Mouse (Mus musculus) layer of hippocampus, postnatal 36 days (tissue): ENCODE results near the gene Rpl12. TPM values are rescaled to one million over a fixed set of nuclear protein-coding genes. Genes with fewer than 3 reads are reported as not detected.
"Not testable (repeated sequence)": the region's sequence is repeated elsewhere in the genome, so short reads cannot be mapped to it uniquely, and the experiment has no call there.

ENCODE experiments used
- DNase-seq, 2 experiments: peaks; one replicate each; pipeline ENCODE4 v3.0.0; 2022
- total RNA-seq, 2 experiments: library from RNA; stranded (reverse); gene quantifications; 2 replicates each; pipeline ENCODE4 v1.2.3; 2021

Rpl12 gene
- total RNA-seq, 2 experiments from 2014 or later, result 110 to 112 TPM

GRCm38 (mm10) chr2:32982700-32983099 lies 21.3 kb downstream of the Rpl12 start:
- no peak for DNase-seq

- DNase-seq, result no peak
Observed at GRCm38 (mm10) chr2:32983617-32984016, 22.3 kb downstream of the Rpl12 start.

GRCm38 (mm10) chr2:32985844-32986243 lies 24.5 kb downstream of the Rpl12 start:
- DNase-seq, result no peak

GRCm38 (mm10) chr2:32989376-32989775 lies 28.0 kb downstream of the Rpl12 start:
- no peak for DNase-seq

- DNase-seq, result no peak
Observed at GRCm38 (mm10) chr2:32990167-32990832, 28.9 kb downstream of the Rpl12 start.

GRCm38 (mm10) chr2:32992130-32992529 lies 30.8 kb downstream of the Rpl12 start:
- DNase-seq, result no peak

- DNase-seq, result no peak
Observed at GRCm38 (mm10) chr2:32997081-32997480, 35.7 kb downstream of the Rpl12 start.

GRCm38 (mm10) chr2:32997792-32998191 lies 36.4 kb downstream of the Rpl12 start:
- no peak for DNase-seq

GRCm38 (mm10) chr2:32999752-33000151 lies 38.4 kb downstream of the Rpl12 start:
- no peak for DNase-seq

GRCm38 (mm10) chr2:33002144-33002543 lies 40.8 kb downstream of the Rpl12 start:
- no peak for DNase-seq

GRCm38 (mm10) chr2:33005041-33005440 lies 43.7 kb downstream of the Rpl12 start:
- DNase-seq, result no peak

- DNase-seq, result not testable (repeated sequence)
Observed at GRCm38 (mm10) chr2:33009055-33009454, 47.7 kb downstream of the Rpl12 start.

- DNase-seq, result peak in 1 of 2 experiments; percentile 45
Observed at GRCm38 (mm10) chr2:33014877-33015276, 53.5 kb downstream of the Rpl12 start.

Other genes with a start within 250 kb of the Rpl12 start
- 100 to 1,000 TPM; 110 to 117 TPM for gene Cdk9, start 248.5 kb upstream of the Rpl12 start, total RNA-seq
- 10 to 100 TPM; 18.7 to 19.1 TPM for gene Sh2d3c, start 240.5 kb upstream of the Rpl12 start, total RNA-seq
- 1 to 10 TPM; 1.2 to 1.3 TPM for gene 6330409D20Rik, start 220.5 kb upstream of the Rpl12 start, total RNA-seq
- gene Tor2a, start 204.3 kb upstream of the Rpl12 start, total RNA-seq, result 10 to 100 TPM; 30.0 to 31.6 TPM
- 1 to 10 TPM in 1 of 2 experiments, under 1 TPM in 1; 0.85 to 1.1 TPM for gene Ttc16, start 185.9 kb upstream of the Rpl12 start, total RNA-seq
- gene Ptrh1, start 185.8 kb upstream of the Rpl12 start, total RNA-seq, result 1 to 10 TPM; 5.2 to 6.9 TPM
- under 1 TPM; 0.43 to 0.72 TPM for gene Cfap157, start 177.1 kb upstream of the Rpl12 start, total RNA-seq
- 100 to 1,000 TPM; 561 to 604 TPM for gene Stxbp1, start 114.3 kb upstream of the Rpl12 start, total RNA-seq
- 10 to 100 TPM; 14.0 to 17.7 TPM for gene Fam129b, start 85.4 kb upstream of the Rpl12 start, total RNA-seq
- gene Lrsam1, start 55 bp downstream of the Rpl12 start, total RNA-seq, result 10 to 100 TPM; 32.4 to 34.7 TPM
- 10 to 100 TPM; 18.4 to 18.9 TPM for gene Slc2a8, start 20.5 kb downstream of the Rpl12 start, total RNA-seq
- gene Garnl3, start 170.1 kb downstream of the Rpl12 start, total RNA-seq, result 10 to 100 TPM; 30.9 to 39.9 TPM